Comparison of ENCODE assay signal across 8 mouse cellular contexts in genomic region chr12:98747380-98747753, GRCm38 (mm10). TPM values are rescaled to one million over a fixed set of nuclear protein-coding genes. Genes with fewer than 3 reads are reported as not detected.
DNase-seq lines count a peak whose midpoint lies in the region; ATAC-seq and TF ChIP-seq lines count a peak whose summit lies in the region.

No protein-coding gene starts in this region.

- no peak for TF ChIP-seq POLR2A in bone marrow, adult 2 months (IDR thresholded peaks at IDR 0.05; ENCODE audit: borderline replicate concordance, control insufficient read depth, low read depth, low read length)

- no peaks in the 10 kb centered on the region for H3K27me3 ChIP-seq in lung, embryonic 14.5 days (ENCODE audit: insufficient read depth, low read length)
- no peaks in the 10 kb centered on the region for H3K27me3 ChIP-seq in forebrain, embryonic 15.5 days
- 0 out of 2 replicates have a peak, but pooled peaks cover 4% of the 10 kb centered on the region for H3K27me3 ChIP-seq in liver, embryonic 13.5 days
- no peaks in the 10 kb centered on the region for H3K27me3 ChIP-seq in stomach, postnatal 0 days (ENCODE audit: control insufficient read depth, insufficient read depth, low read length)

- no peak for TF ChIP-seq CTCF in lung, embryonic 14.5 days (IDR thresholded peaks at IDR 0.05; ENCODE audit: low read depth)
- no peak for TF ChIP-seq CTCF in bone marrow, adult 2 months (IDR thresholded peaks at IDR 0.05; ENCODE audit: control insufficient read depth, insufficient read depth, low read length)
- TF ChIP-seq CTCF in stomach, postnatal 0 days (IDR thresholded peaks at IDR 0.05; ENCODE audit: low read depth) = no peak

- H3K4me3 ChIP-seq in lung, embryonic 14.5 days (ENCODE audit: low read depth, low read length) = peak overlapping the region; percentile 93
- peak overlapping the region; percentile 89 for H3K4me3 ChIP-seq in bone marrow, adult 2 months (replicated peaks; ENCODE audit: control insufficient read depth, low read depth, low read length)
- peak overlapping the region; percentile 97 for H3K4me3 ChIP-seq in forebrain, embryonic 15.5 days
- H3K4me3 ChIP-seq in liver, embryonic 13.5 days (replicated peaks) = peak overlapping the region; percentile 88
- peak overlapping the region; percentile 95 for H3K4me3 ChIP-seq in stomach, postnatal 0 days (ENCODE audit: low read depth, low read length)

- H3K9ac ChIP-seq in lung, embryonic 14.5 days = peak overlapping the region; percentile 89
- H3K9ac ChIP-seq in forebrain, embryonic 15.5 days (replicated peaks) = peak overlapping the region; percentile 94
- H3K9ac ChIP-seq in liver, embryonic 13.5 days = peak overlapping the region; percentile 89
- peak overlapping the region; percentile 90 for H3K9ac ChIP-seq in stomach, postnatal 0 days (ENCODE audit: low read length)

- peak overlapping the region; percentile 89 for H3K27ac ChIP-seq in lung, embryonic 14.5 days (ENCODE audit: low read depth)
- H3K27ac ChIP-seq in bone marrow, adult 2 months (ENCODE audit: control insufficient read depth, insufficient read depth, low read depth, low read length, poor library complexity) = peak overlapping the region; percentile 93
- peak overlapping the region; percentile 96 for H3K27ac ChIP-seq in forebrain, embryonic 15.5 days (replicated peaks)
- peak overlapping the region; percentile 93 for H3K27ac ChIP-seq in liver, embryonic 13.5 days
- H3K27ac ChIP-seq in stomach, postnatal 0 days (replicated peaks) = peak overlapping the region; percentile 88

- H3K4me2 ChIP-seq in lung, embryonic 14.5 days = peak overlapping the region; percentile 65
- H3K4me2 ChIP-seq in forebrain, embryonic 15.5 days (replicated peaks) = peak overlapping the region; percentile 69
- peak overlapping the region; percentile 77 for H3K4me2 ChIP-seq in liver, embryonic 13.5 days
- H3K4me2 ChIP-seq in stomach, postnatal 0 days (replicated peaks; ENCODE audit: low read depth) = peak overlapping the region; percentile 68

- ATAC-seq in lung, embryonic 14.5 days (ENCODE audit: insufficient read depth) = peak; percentile 56; the same call in 1 of the 2 replicates
- ATAC-seq in forebrain, embryonic 15.5 days (replicated peaks) = peak; percentile 73
- ATAC-seq in liver, embryonic 13.5 days (ENCODE audit: low read depth) = peak; percentile 25; the same call in 1 of the 2 replicates
- ATAC-seq in stomach, postnatal 0 days (ENCODE audit: low FRiP score, low TSS enrichment) = peak; percentile 19

- peaks cover 6% of the 10 kb centered on the region; the same call in 1 of the 2 replicates for H3K36me3 ChIP-seq in lung, embryonic 14.5 days (ENCODE audit: insufficient read depth)
- H3K36me3 ChIP-seq in forebrain, embryonic 15.5 days = no peaks in the 10 kb centered on the region
- peaks cover 12% of the 10 kb centered on the region; the same call in 1 of the 2 replicates for H3K36me3 ChIP-seq in liver, embryonic 13.5 days
- H3K36me3 ChIP-seq in stomach, postnatal 0 days (ENCODE audit: control insufficient read depth, insufficient read depth, low read length) = no peaks in the 10 kb centered on the region

- peak; percentile 49 for DNase-seq in lung, embryonic 14.5 days
- no peak for DNase-seq in lung, adult 18-20 months
- no peak for DNase-seq in liver, embryonic 13.5 days
- no peak for DNase-seq in stomach, postnatal 0 days (ENCODE audit: low spot score)
- DNase-seq in layer of hippocampus, adult 18-20 months (ENCODE audit: low spot score in 2 of 2) = no peak
- no peak for DNase-seq in urinary bladder, postnatal 14 days (ENCODE audit: low spot score)

- no peaks in the 10 kb centered on the region for H3K9me3 ChIP-seq in lung, embryonic 14.5 days (ENCODE audit: low read depth, low read length)
- no peaks in the 10 kb centered on the region for H3K9me3 ChIP-seq in forebrain, embryonic 15.5 days
- H3K9me3 ChIP-seq in liver, embryonic 13.5 days (replicated peaks) = no peaks in the 10 kb centered on the region
- H3K9me3 ChIP-seq in stomach, postnatal 0 days (ENCODE audit: control insufficient read depth, low read length) = no peaks in the 10 kb centered on the region

- no peak for TF ChIP-seq EP300 in stomach, postnatal 0 days (optimal IDR thresholded peaks at IDR 0.05)

- 0% methylated on average over 14 of the region's 14 CpGs for WGBS in lung, embryonic 14.5 days
- under 1% methylated on average over 14 of the region's 14 CpGs for WGBS in bone marrow, adult 2 months
- under 1% methylated on average over 14 of the region's 14 CpGs for WGBS in forebrain, embryonic 15.5 days
- WGBS in liver, embryonic 13.5 days (ENCODE audit: insufficient replicate concordance) = under 1% methylated on average over 9 of the region's 14 CpGs
- under 1% methylated on average over 8 of the region's 14 CpGs for WGBS in stomach, postnatal 0 days

- 0 out of 2 replicates have a peak, but pooled peaks cover 7% of the 10 kb centered on the region for H3K4me1 ChIP-seq in lung, embryonic 14.5 days (ENCODE audit: insufficient read depth)
- no peaks in the 10 kb centered on the region; the same call in 1 of the 2 replicates for H3K4me1 ChIP-seq in bone marrow, adult 2 months (ENCODE audit: control insufficient read depth, insufficient read depth, low read length)
- H3K4me1 ChIP-seq in forebrain, embryonic 15.5 days = peaks cover 45% of the 10 kb centered on the region
- H3K4me1 ChIP-seq in liver, embryonic 13.5 days (replicated peaks) = peaks cover 36% of the 10 kb centered on the region
- no peaks in the 10 kb centered on the region for H3K4me1 ChIP-seq in stomach, postnatal 0 days (replicated peaks; ENCODE audit: control insufficient read depth, insufficient read depth)

RNA-seq across cellular contexts. Expression of gene Zc3h14, which starts 0.6 kb away (rescaled TPM):
- polyA plus RNA-seq in lung, embryonic 14.5 days (2014; fragmentation: Nextera tagmentation; extraction: Ambion mirVana) = 154 and 155 TPM in 2 replicates
- polyA plus RNA-seq in bone marrow, adult 2 months (2011; ENCODE audit: insufficient read depth, insufficient read length, low replicate concordance, missing spikeins) = 34.7 and 60.3 TPM in 2 replicates
- polyA plus RNA-seq in forebrain, embryonic 15.5 days (2015; fragmentation: Nextera tagmentation; extraction: Ambion mirVana) = 126 and 127 TPM in 2 replicates
- 44.1 and 53.5 TPM in 2 replicates for polyA plus RNA-seq in liver, embryonic 13.5 days (2015; fragmentation: Nextera tagmentation; extraction: Ambion mirVana)
- polyA plus RNA-seq in stomach, postnatal 0 days (2015; fragmentation: Nextera tagmentation; extraction: Ambion mirVana) = 47.7 and 49.3 TPM in 2 replicates
- total RNA-seq in layer of hippocampus, adult 18-20 months (2021) = 10 to 100 TPM; 90.4 to 93.2 TPM

RNA-seq across cellular contexts. Expression of gene Ptpn21, which starts 10.2 kb away (rescaled TPM):
- polyA plus RNA-seq in lung, embryonic 14.5 days (2014; fragmentation: Nextera tagmentation; extraction: Ambion mirVana) = 13.4 and 14.5 TPM in 2 replicates
- 1.7 and 2.2 TPM in 2 replicates for polyA plus RNA-seq in bone marrow, adult 2 months (2011; ENCODE audit: insufficient read depth, insufficient read length, low replicate concordance, missing spikeins)
- 5.0 and 6.7 TPM in 2 replicates for polyA plus RNA-seq in forebrain, embryonic 15.5 days (2015; fragmentation: Nextera tagmentation; extraction: Ambion mirVana)
- polyA plus RNA-seq in liver, embryonic 13.5 days (2015; fragmentation: Nextera tagmentation; extraction: Ambion mirVana) = 1.8 and 1.9 TPM in 2 replicates
- polyA plus RNA-seq in stomach, postnatal 0 days (2015; fragmentation: Nextera tagmentation; extraction: Ambion mirVana) = 5.5 and 6.6 TPM in 2 replicates
- 1 to 10 TPM; 6.8 to 7.1 TPM for total RNA-seq in layer of hippocampus, adult 18-20 months (2021)

Comparison
In these comparisons a context has a peak if more than half of its experiments do, and no peak if none do; other contexts are left out.
1. ATAC-seq: peak in every context shown above with its lines; median percentile 73 in forebrain, embryonic 15.5 days; 56 in lung, embryonic 14.5 days; 25 in liver, embryonic 13.5 days; 19 in stomach, postnatal 0 days.